Mouse (Mus musculus) ovary, postnatal 36 days (tissue): Measurements from ENCODE around the gene Xylt1.

Experiments
- DNase-seq: peaks from one replicate; pipeline ENCODE4 v3.0.0; 2022; ENCODE audit warnings: low spot score, mixed read lengths

Gene Xylt1

GRCm38 (mm10) chr7:117516896-117517295 lies 136.1 kb downstream of the Xylt1 start:
- no peak for DNase-seq

- DNase-seq: no peak
These were observed 140.6 kb downstream of the Xylt1 start for GRCm38 (mm10) chr7:117521369-117521768.

- DNase-seq: no peak
These were observed 141.4 kb downstream of the Xylt1 start for GRCm38 (mm10) chr7:117522092-117522635.

GRCm38 (mm10) chr7:117524430-117525214 lies 143.8 kb downstream of the Xylt1 start:
- DNase-seq: no peak

- DNase-seq: no peak
These were observed 144.9 kb downstream of the Xylt1 start for GRCm38 (mm10) chr7:117525678-117526077.

GRCm38 (mm10) chr7:117526570-117526969 lies 145.8 kb downstream of the Xylt1 start:
- no peak for DNase-seq

- no peak for DNase-seq
These were observed 149.2 kb downstream of the Xylt1 start for GRCm38 (mm10) chr7:117529787-117530655.

- no peak for DNase-seq
These were observed 151.9 kb downstream of the Xylt1 start for GRCm38 (mm10) chr7:117532651-117533050.

- no peak for DNase-seq
These were observed 152.4 kb downstream of the Xylt1 start for GRCm38 (mm10) chr7:117533164-117533563.

- no peak for DNase-seq
These were observed 159.2 kb downstream of the Xylt1 start for GRCm38 (mm10) chr7:117539931-117540330.

- DNase-seq: no peak
These were observed 159.6 kb downstream of the Xylt1 start for GRCm38 (mm10) chr7:117540413-117540812.

GRCm38 (mm10) chr7:117541056-117541455 lies 160.3 kb downstream of the Xylt1 start:
- no peak for DNase-seq

- no peak for DNase-seq
These were observed 160.9 kb downstream of the Xylt1 start for GRCm38 (mm10) chr7:117541681-117542080.

- no peak for DNase-seq
These were observed 162.3 kb downstream of the Xylt1 start for GRCm38 (mm10) chr7:117543041-117543440.

- no peak for DNase-seq
These were observed 163.3 kb downstream of the Xylt1 start for GRCm38 (mm10) chr7:117544126-117544525.

GRCm38 (mm10) chr7:117548301-117548700 lies 167.5 kb downstream of the Xylt1 start:
- no peak for DNase-seq

GRCm38 (mm10) chr7:117550916-117551549 lies 170.3 kb downstream of the Xylt1 start:
- DNase-seq: no peak

- no peak for DNase-seq
These were observed 172.4 kb downstream of the Xylt1 start for GRCm38 (mm10) chr7:117553228-117553627.

GRCm38 (mm10) chr7:117555735-117556134 lies 175.0 kb downstream of the Xylt1 start:
- no peak for DNase-seq

GRCm38 (mm10) chr7:117558166-117558565 lies 177.4 kb downstream of the Xylt1 start:
- DNase-seq: no peak

- DNase-seq: no peak
These were observed 178.3 kb downstream of the Xylt1 start for GRCm38 (mm10) chr7:117559051-117559450.

- no peak for DNase-seq
These were observed 183.2 kb downstream of the Xylt1 start for GRCm38 (mm10) chr7:117563939-117564499.
